Mouse (Mus musculus) Patski (cell line): ENCODE data around the gene Gipc3. TPM values are rescaled to one million over a fixed set of nuclear protein-coding genes. Genes with fewer than 3 reads are reported as not detected.

ENCODE experiments used
- ATAC-seq: fragments of 100-300 bp; one replicate; pipeline ENCODE4 v1.8.0; 2021
- CTCF ChIA-PET: fragments of 350-600 bp; sonication (Branson Sonifier 250); formaldehyde crosslinking; loops from one replicate; lab custom pipeline; 2022; ENCODE audit warnings: inconsistent platforms; lab: Charles Lee
- POLR2A ChIA-PET: fragments of 350-600 bp; sonication (Branson Sonifier 250); formaldehyde crosslinking; loops from one replicate; lab custom pipeline; 2022; ENCODE audit warnings: antibody characterized with exemption, inconsistent platforms; lab: Charles Lee
- DNase-seq: peaks from one replicate; pipeline ENCODE4 v3.0.0-alpha.2; 2011; ENCODE audit warnings: low read depth, low spot score
- H3K27me3 ChIP-seq: fragments of 371-371 bp; one replicate; pipeline ENCODE4 v1.5.1; 2021
- CTCF ChIP-seq: fragments of 100-300 bp; IDR thresholded peaks from one replicate; pipeline ENCODE4 v1.5.1; 2021
- in situ Hi-C: fragments of 300-500 bp; cut with MboI; formaldehyde crosslinking; loops from 3 replicates; pipeline ENCODE4 v1.11.1; 2018; ENCODE audit warnings: low pct_unique_long_range_greater_than_20kb, mixed read lengths
- polyA plus RNA-seq: library from polyadenylated mRNA; unstranded; gene quantifications from one replicate; pipeline ENCODE4 v1.2.3, GENCODE M21; 2021

Gipc3 gene
- polyA plus RNA-seq, 1 experiment from 2014 or later: 0.46 TPM

GRCm38 (mm10) chr10:81376561-81377361 lies 33.7 kb upstream of the Gipc3 start:
- no peak for ATAC-seq
- POLR2A ChIA-PET: interaction anchor here (1.1 to 1.5 kb wide), 3 partner anchors 11 to 16 kb away, joined by 3 to 4 read pairs (median 3); partner anchors contain the start of gene 4930404N11Rik
- in situ Hi-C loops: no loop called here
- CTCF ChIA-PET: interaction anchor here (1.5 to 2.0 kb wide), 2 partner anchors 15 to 84 kb away, joined by 3 to 5 read pairs; partner anchors contain the start of gene Pip5k1c
- no peak for DNase-seq
- H3K27me3 ChIP-seq: no peaks in the 10 kb centered on the region
- TF ChIP-seq CTCF: no peak

GRCm38 (mm10) chr10:81375322-81375721 lies 32.3 kb upstream of the Gipc3 start:
- in situ Hi-C loops: no loop called here
- ATAC-seq (no peak), DNase-seq (no peak)
- H3K27me3 ChIP-seq: no peaks in the 10 kb centered on the region
- CTCF ChIA-PET: interaction anchor here (2.0 kb wide), 1 partner anchor 83 kb away, joined by 5 read pairs; the partner anchor contains the start of gene Pip5k1c
- POLR2A ChIA-PET: interaction anchor here (1.5 kb wide), 1 partner anchor 9 kb away, joined by 4 read pairs; the partner anchor contains the start of gene 4930404N11Rik
- TF ChIP-seq CTCF: no peak

- CTCF ChIA-PET: no interaction called here
- DNase-seq: no peak
- H3K27me3 ChIP-seq: no peaks in the 10 kb centered on the region
- no peak for ATAC-seq
- no peak for TF ChIP-seq CTCF
- POLR2A ChIA-PET: no interaction called here
- in situ Hi-C loops: no loop called here
Measured at GRCm38 (mm10) chr10:81367207-81367495, 24.1 kb upstream of the Gipc3 start.

DNA sequence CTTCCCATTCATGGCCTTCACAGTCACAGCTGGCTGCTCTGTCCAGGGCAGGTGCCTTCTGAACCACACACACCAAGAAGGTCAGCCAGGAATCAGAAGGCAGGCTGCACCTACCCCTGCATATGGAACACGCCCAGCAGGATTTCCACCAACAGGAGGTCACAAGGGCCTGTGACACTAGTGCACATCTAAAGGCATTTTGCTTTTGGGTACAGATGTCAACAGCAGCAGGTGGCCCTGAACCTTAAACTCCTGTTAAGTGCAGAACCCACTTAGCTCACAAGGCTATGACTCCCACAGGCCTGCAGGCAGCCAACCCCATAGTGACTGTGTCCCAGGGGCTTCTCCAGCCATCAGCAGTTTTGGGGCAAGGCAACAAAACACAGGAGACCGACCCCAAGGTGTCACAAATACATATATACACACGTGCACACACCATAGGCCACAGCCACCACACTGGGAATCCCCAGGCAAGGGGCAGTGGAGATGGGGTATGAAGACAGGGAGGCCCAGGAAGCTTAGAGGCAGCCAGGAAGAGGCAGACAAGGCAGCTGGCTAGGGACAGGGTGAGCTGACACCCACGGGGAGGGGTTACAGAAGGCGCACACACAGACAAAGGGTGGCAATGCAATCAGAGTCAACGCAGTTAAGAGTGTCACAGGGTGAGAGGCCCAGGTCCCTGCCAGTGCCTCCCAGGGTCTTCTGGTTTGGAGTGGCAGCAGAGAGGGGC lies 23.6 kb upstream of the Gipc3 start:
- no peak for DNase-seq
- TF ChIP-seq CTCF: no peak
- CTCF ChIA-PET: no interaction called here
- ATAC-seq: no peak
- POLR2A ChIA-PET: interaction anchor here (1.4 kb wide), 1 partner anchor 9 kb away, joined by 4 read pairs; no protein-coding TSS in a partner anchor
- in situ Hi-C loops: no loop called here
- no peaks in the 10 kb centered on the region for H3K27me3 ChIP-seq

- ChIA-PET POLR2A (interaction anchor here (1.4 kb wide), 1 partner anchor 10 kb away, joined by 4 read pairs; no protein-coding TSS in a partner anchor), CTCF (no interaction called here)
- no peak for TF ChIP-seq CTCF
- no peaks in the 10 kb centered on the region for H3K27me3 ChIP-seq
- DNase-seq (no peak), ATAC-seq (peak; percentile 12)
- in situ Hi-C loops: no loop called here
Measured at GRCm38 (mm10) chr10:81365672-81366476, 22.8 kb upstream of the Gipc3 start, which contains the start of gene 4930404N11Rik. 4930404N11Rik (minus strand) TSS chr10:81365816.

DNA sequence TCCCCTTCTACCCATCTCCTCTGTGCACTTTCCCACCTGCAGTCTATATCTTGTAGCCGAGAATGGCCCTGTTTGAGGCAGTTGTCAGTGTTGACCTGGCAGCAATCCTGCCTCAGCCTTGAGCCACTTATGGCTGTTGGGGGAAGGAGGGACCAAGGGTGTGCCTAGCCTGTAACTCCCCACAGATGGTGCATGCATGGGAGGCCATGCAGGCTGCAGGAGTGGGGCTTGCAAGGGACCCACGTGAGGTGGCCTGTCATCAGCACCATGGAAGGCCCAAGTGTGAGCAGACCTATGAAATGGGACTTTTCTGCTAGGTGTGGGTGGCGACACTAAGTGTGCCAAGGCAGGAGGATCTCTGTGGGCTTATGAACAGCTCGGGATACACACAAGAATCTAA lies 22.0 kb upstream of the Gipc3 start:
- in situ Hi-C loops: no loop called here
- TF ChIP-seq CTCF: no peak
- no peaks in the 10 kb centered on the region for H3K27me3 ChIP-seq
- ATAC-seq (no peak), DNase-seq (no peak)
- ChIA-PET CTCF (no interaction called here), POLR2A (interaction anchor here (1.3 to 1.4 kb wide), 2 partner anchors 11 to 13 kb away, joined by 3 to 4 read pairs; partner anchors contain the start of gene Fzr1)

DNA sequence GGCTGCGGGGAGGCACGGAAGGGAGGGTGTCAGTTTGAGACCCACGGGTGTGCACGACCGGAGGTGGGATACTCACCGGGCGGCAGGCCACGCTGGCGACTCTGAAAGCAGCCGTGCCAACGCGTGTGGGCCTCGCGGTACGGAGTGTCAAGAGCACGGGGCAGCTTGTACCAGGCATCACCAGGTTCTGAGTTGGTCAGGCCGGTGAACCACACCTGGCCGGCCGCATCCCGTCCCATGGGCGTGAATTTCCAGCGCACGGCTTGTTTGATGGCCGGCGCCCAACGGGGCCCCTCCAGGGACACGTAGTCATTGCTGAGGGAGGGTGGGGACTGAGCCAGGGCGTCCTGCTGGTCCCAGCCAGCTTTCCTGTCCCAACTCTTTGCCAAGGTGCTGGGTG lies 21.6 kb upstream of the Gipc3 start:
- in situ Hi-C loops: no loop called here
- DNase-seq (no peak), ATAC-seq (no peak)
- CTCF ChIA-PET: interaction anchor here (0.6 kb wide), 1 partner anchor 33 kb away, joined by 3 read pairs; no protein-coding TSS in a partner anchor
- TF ChIP-seq CTCF: no peak
- POLR2A ChIA-PET: interaction anchor here (1.3 kb wide), 1 partner anchor 13 kb away, joined by 3 read pairs; the partner anchor contains the start of gene Fzr1
- H3K27me3 ChIP-seq: no peaks in the 10 kb centered on the region

DNA sequence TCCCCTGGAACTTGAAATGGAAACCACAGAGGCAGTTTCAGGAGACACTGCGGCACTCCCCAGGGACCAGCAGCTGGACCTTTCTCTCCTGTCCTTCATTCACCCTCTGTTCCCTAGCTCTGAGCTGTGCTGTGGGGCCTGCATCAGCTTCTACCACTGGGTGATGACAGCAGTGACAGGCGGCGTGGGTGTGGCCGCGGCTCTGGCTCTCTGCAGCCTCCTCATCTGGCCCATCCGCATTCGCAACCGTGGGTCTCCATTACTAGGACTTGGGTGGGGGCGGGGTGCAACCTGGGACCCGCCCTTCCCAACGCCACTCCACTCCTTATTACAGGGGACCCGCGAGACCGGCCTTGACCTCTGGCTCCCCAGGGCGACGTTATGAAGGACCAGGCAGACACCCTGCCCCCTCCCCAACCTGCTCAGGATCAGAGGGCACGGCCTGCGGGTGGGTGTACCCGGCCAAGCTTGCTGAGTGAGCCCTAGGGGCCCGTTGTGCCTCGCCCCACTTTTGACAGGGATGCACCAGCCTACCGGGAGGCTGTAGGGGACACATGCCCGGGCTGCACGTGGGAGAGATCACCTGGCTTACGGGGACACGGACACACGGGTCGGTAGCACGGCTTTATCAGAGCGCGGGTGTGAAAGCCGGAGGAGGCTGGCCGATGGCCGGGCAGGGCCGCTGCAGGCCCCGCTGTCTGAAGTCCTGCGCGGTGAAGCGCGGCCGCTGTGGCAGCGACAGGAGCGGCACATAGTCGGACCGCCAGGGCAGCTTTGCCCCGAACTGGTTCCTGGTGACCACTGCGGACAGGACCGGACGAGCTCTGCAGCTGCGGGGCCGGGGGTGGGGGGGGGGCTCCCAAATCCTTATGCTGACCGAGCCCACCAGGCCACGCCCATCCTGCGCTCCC lies 20.6 kb upstream of the Gipc3 start:
- CTCF ChIA-PET: no interaction called here
- DNase-seq (no peak), ATAC-seq (no peak)
- in situ Hi-C loops: no loop called here
- H3K27me3 ChIP-seq: no peaks in the 10 kb centered on the region
- no peak for TF ChIP-seq CTCF
- POLR2A ChIA-PET: interaction anchor here (1.3 kb wide), 1 partner anchor 14 kb away, joined by 3 read pairs; the partner anchor contains the start of gene Fzr1

DNA sequence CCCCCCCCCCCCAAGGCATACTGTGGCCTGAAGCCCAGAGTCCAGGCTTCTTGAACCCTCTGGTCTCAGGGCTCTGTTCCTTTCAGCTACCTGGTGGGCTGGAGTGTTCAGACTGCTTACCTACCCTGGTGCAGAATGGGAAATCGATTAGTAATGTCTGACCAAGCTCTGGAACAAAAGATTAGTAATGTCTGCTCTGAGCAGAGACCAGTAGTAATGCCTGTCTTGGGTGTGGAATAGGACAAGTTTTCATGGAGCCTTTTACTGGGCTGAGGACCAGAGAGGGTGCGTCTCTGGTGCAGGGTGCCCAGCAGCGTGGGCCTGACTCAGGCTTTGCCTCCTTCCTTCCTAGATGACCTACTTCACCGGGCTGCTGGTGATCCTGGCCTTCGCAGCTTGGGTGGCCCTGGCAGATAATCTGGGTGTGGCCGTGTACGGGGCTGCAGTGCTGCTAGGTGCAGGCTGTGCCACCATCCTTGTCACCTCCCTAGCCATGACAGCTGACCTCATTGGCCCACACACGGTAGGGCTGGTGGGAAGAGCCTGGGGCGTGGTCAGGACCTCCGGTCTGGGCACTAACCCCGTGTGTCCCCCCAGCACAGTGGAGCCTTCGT lies 19.4 kb upstream of the Gipc3 start:
- no peak for TF ChIP-seq CTCF
- no peak for DNase-seq
- ChIA-PET CTCF (interaction anchor here (1.0 kb wide), 1 partner anchor 15 kb away, joined by 3 read pairs; no protein-coding TSS in a partner anchor), POLR2A (no interaction called here)
- no peaks in the 10 kb centered on the region for H3K27me3 ChIP-seq
- ATAC-seq: no peak
- in situ Hi-C loops: no loop called here
